Mouse (Mus musculus) liver, adult 2 months (tissue): Measurements from ENCODE around the gene Iqgap3.

Experiments used
- CTCF ChIP-seq: fragments of 200-500 bp; IDR thresholded peaks from 2 replicates; pipeline ENCODE4 v1.5.1; 2011; ENCODE audit warnings: low read depth, low read length, control low read depth
- POLR2A ChIP-seq: fragments of 200-500 bp; IDR thresholded peaks from 2 replicates; pipeline ENCODE4 v1.6.1; 2011; ENCODE audit warnings: low read length, control low read depth; ENCODE audit not compliant: insufficient read depth; ENCODE audit errors: extremely low read depth

DNA sequence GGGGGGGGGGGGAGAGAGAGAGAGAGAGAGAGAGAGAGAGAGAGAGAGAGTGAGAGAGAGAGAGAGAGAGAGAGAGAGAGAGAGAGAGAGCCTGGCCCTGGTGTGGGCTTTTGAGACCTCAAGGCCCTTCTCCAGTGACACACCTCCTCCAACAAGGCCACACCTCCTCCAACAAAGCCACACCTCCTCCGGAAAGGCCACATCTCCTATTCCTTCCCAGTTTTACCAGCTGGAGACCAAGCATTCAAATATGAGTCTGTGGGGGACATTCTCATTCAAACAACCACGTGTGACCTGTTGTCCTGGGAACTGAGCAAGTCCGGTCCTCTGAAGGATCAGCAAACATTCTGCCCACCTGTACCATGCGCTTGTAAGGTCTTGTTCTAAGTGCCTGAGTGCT is 47.2 kb downstream of the Iqgap3 start:
- TF ChIP-seq CTCF (no peak), POLR2A (no peak)
